Mouse (Mus musculus) olfactory bulb, adult 2 months (tissue): ENCODE results near the gene Osbpl6.

Experiments used
- CTCF ChIP-seq: fragments of 200-500 bp; IDR thresholded peaks from 2 replicates; pipeline ENCODE4 v1.5.1; 2012; ENCODE audit warnings: low read depth, mild to moderate bottlenecking, low read length, moderate library complexity; ENCODE audit not compliant: insufficient read depth
- POLR2A ChIP-seq: fragments of 200-500 bp; IDR thresholded peaks from 2 replicates; pipeline ENCODE4 v1.6.1; 2012; ENCODE audit warnings: mild to moderate bottlenecking, low read depth, low read length, moderate library complexity; ENCODE audit not compliant: insufficient read depth

- no peak for TF ChIP-seq POLR2A
- no peak for TF ChIP-seq CTCF
These were observed 139.2 kb downstream of the Osbpl6 start for GRCm38 (mm10) chr2:76545539-76545938.
